Mouse (Mus musculus): ENCODE data around the gene Plch2. TPM values are rescaled to one million over a fixed set of nuclear protein-coding genes. Genes with fewer than 3 reads are reported as not detected.

The Plch2 gene
- polyA plus RNA-seq, 1 experiment from 2014 or later = 17.0 TPM

GRCm38 (mm10) chr4:154952461-154953241 is 103.9 kb downstream of the Plch2 start:
- ATAC-seq = peak; percentile 49; the same call in 1 of the 2 replicates
- WGBS = under 1% methylated on average over 26 of the region's 26 CpGs
- no peak overlapping the region; the same call in 1 of the 2 replicates for H3K4me3 ChIP-seq (ENCODE audit: low read length)

DNA sequence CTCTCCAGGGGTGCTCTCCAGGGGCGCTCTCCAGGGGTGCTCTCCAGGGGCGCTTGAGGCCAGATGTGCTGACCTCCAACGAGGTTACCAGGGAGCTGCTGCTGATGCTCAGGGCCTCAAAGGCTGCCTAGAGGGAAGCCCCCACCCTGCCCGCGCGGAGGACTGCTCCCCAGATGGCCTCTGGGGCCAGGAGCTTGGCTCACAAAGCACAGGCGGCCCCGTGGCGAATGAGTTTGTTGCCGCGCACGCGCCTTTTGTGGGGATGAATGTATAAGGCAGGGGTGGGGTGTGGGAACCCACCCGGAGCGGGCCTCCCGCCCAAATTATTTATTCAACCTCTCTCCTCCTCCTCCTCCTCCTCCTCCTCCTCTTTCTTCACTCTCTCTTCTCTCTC is 107.0 kb downstream of the Plch2 start:
- H3K27ac ChIP-seq (ENCODE audit: low read depth, low read length) = no peak overlapping the region; the same call in 1 of the 2 replicates
- no peaks in the 10 kb centered on the region for H3K36me3 ChIP-seq (ENCODE audit: control insufficient read depth, insufficient read depth, low read length)
- no peak for ATAC-seq
- no peaks in the 10 kb centered on the region for H3K9me3 ChIP-seq (ENCODE audit: control insufficient read depth, low read length)
- no peak overlapping the region for H3K4me3 ChIP-seq (ENCODE audit: low read length)
- no peaks in the 10 kb centered on the region; the same call in 1 of the 2 replicates for H3K27me3 ChIP-seq (replicated peaks; ENCODE audit: control insufficient read depth, insufficient read depth, low read length)
- 0 out of 2 replicates have a peak overlapping the region, but pooled peaks have one; percentile 28 for H3K9ac ChIP-seq (ENCODE audit: low read depth, low read length)
- peaks cover 16% of the 10 kb centered on the region for H3K4me1 ChIP-seq (ENCODE audit: control insufficient read depth, insufficient read depth, low read depth, low read length)
- 2% methylated on average over 14 of the region's 16 CpGs for WGBS
- peak overlapping the region; percentile 35 for H3K4me2 ChIP-seq (ENCODE audit: low read length)

More at GRCm38 (mm10) chr4:154952461-154953241, 103.9 kb downstream of the Plch2 start:
- Histone ChIP-seq H3K27ac (ENCODE audit: low read depth, low read length) (no peak overlapping the region; the same call in 1 of the 2 replicates), H3K36me3 (ENCODE audit: control insufficient read depth, insufficient read depth, low read length) (no peaks in the 10 kb centered on the region), H3K9ac (ENCODE audit: low read depth, low read length) (no peak overlapping the region), H3K4me2 (ENCODE audit: low read length) (peak overlapping the region; percentile 28), H3K27me3 (replicated peaks; ENCODE audit: control insufficient read depth, insufficient read depth, low read length) (peaks cover 5% of the 10 kb centered on the region; the same call in 1 of the 2 replicates), H3K4me1 (ENCODE audit: control insufficient read depth, insufficient read depth, low read depth, low read length) (peaks cover 9% of the 10 kb centered on the region), H3K9me3 (ENCODE audit: control insufficient read depth, low read length) (no peaks in the 10 kb centered on the region)

- Histone ChIP-seq H3K36me3 (ENCODE audit: control insufficient read depth, insufficient read depth, low read length) (no peaks in the 10 kb centered on the region), H3K27me3 (replicated peaks; ENCODE audit: control insufficient read depth, insufficient read depth, low read length) (no peaks in the 10 kb centered on the region; the same call in 1 of the 2 replicates), H3K9ac (ENCODE audit: low read depth, low read length) (no peak overlapping the region), H3K4me3 (ENCODE audit: low read length) (no peak overlapping the region), H3K27ac (ENCODE audit: low read depth, low read length) (peak overlapping the region; percentile 69), H3K9me3 (ENCODE audit: control insufficient read depth, low read length) (no peaks in the 10 kb centered on the region), H3K4me1 (ENCODE audit: control insufficient read depth, insufficient read depth, low read depth, low read length) (peaks cover 16% of the 10 kb centered on the region), H3K4me2 (ENCODE audit: low read length) (peak overlapping the region; percentile 35; the same call in 1 of the 2 replicates)
- 0 out of 2 replicates have a peak, but pooled peaks have one; percentile 4 for ATAC-seq
- 38% methylated on average over 6 of the region's 6 CpGs for WGBS
Observed at GRCm38 (mm10) chr4:154948940-154949588, 107.5 kb downstream of the Plch2 start.

DNA sequence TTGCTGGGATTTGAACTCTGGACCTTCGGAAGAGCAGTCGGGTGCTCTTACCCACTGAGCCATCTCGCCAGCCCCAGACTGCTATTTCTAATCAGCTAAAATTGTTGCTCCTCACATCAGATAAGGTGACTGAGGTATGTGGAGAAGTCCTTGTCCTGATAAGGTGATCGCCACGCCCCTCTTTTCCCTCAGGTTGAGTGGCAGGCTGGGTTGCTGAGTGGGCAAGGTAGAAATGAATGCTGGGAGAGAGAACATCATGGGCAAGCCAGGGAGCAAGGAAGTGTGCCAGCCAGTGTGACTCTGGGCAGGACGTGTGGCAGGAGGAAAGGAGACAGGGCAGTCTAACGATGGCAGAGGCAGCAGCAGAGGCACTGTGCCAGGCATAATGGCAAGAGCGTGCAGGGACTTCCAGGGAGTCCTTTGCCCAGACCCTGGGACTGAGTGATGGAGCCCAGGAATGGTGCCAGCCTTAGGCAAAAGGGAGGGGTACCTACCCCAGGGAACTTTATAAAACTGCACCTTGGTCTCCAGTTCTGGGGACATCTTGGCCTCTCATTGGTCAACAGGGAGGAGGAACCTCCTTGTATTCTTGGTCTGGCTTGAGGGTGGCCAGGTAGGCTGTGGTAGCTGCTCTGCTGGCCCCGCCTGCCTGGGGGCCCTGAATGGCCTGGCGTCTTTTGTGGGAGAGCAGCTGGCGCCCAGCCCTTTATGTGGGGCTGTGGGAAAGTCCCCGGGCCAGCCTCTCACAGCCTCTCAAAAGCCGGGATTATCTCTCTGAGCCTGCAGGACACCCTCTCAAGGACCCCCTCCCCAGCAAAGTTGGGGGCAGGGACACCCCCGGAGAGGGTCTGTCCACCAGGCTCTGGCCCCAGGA is 108.3 kb downstream of the Plch2 start:
- Histone ChIP-seq H3K36me3 (ENCODE audit: control insufficient read depth, insufficient read depth, low read length) (no peaks in the 10 kb centered on the region), H3K9me3 (ENCODE audit: control insufficient read depth, low read length) (no peaks in the 10 kb centered on the region), H3K4me3 (ENCODE audit: low read length) (no peak overlapping the region), H3K27ac (ENCODE audit: low read depth, low read length) (peak overlapping the region; percentile 69), H3K27me3 (replicated peaks; ENCODE audit: control insufficient read depth, insufficient read depth, low read length) (no peaks in the 10 kb centered on the region; the same call in 1 of the 2 replicates), H3K4me2 (ENCODE audit: low read length) (no peak overlapping the region), H3K4me1 (ENCODE audit: control insufficient read depth, insufficient read depth, low read depth, low read length) (peaks cover 16% of the 10 kb centered on the region), H3K9ac (ENCODE audit: low read depth, low read length) (no peak overlapping the region)
- peak; percentile 83 for ATAC-seq
- 32% methylated on average over 14 of the region's 14 CpGs for WGBS

GRCm38 (mm10) chr4:154946319-154946718 is 110.3 kb downstream of the Plch2 start:
- Histone ChIP-seq H3K27ac (ENCODE audit: low read depth, low read length) (peak overlapping the region; percentile 69), H3K27me3 (replicated peaks; ENCODE audit: control insufficient read depth, insufficient read depth, low read length) (no peaks in the 10 kb centered on the region), H3K4me1 (ENCODE audit: control insufficient read depth, insufficient read depth, low read depth, low read length) (peaks cover 9% of the 10 kb centered on the region)

DNA sequence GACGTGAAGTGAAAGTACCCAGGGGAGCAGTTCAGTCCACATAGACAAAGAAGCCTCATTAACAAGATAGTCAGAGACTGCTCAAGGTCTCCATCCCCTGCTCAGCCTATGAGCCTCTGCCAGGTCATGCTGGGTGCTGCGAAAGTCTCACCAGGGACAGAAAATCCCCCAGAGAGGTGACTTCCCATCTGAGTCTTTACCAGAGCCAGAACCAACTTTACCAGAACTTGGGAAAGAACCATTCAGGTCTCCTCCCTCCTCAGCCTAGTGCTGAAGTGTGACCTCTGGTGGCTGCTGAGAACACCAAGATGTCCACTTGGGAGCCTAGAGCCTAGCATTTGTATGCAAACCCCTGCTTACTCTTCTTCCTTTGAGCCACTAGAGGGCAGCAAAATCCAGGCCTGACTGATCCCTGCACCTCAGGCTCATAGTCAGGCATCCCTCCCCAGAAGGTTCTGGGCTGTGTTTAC is 112.4 kb downstream of the Plch2 start:
- 17% methylated on average over 2 of the region's 2 CpGs for WGBS

More at GRCm38 (mm10) chr4:154946319-154946718, 110.3 kb downstream of the Plch2 start:
- H3K9ac ChIP-seq (ENCODE audit: low read depth, low read length) = peak overlapping the region; percentile 56
- ATAC-seq = peak; percentile 88
- H3K36me3 ChIP-seq (ENCODE audit: control insufficient read depth, insufficient read depth, low read length) = no peaks in the 10 kb centered on the region
- under 1% methylated on average over 8 of the region's 8 CpGs for WGBS
- H3K4me3 ChIP-seq (ENCODE audit: low read length) = peak overlapping the region; percentile 39
- no peaks in the 10 kb centered on the region for H3K9me3 ChIP-seq (ENCODE audit: control insufficient read depth, low read length)
- H3K4me2 ChIP-seq (ENCODE audit: low read length) = peak overlapping the region; percentile 67

DNA sequence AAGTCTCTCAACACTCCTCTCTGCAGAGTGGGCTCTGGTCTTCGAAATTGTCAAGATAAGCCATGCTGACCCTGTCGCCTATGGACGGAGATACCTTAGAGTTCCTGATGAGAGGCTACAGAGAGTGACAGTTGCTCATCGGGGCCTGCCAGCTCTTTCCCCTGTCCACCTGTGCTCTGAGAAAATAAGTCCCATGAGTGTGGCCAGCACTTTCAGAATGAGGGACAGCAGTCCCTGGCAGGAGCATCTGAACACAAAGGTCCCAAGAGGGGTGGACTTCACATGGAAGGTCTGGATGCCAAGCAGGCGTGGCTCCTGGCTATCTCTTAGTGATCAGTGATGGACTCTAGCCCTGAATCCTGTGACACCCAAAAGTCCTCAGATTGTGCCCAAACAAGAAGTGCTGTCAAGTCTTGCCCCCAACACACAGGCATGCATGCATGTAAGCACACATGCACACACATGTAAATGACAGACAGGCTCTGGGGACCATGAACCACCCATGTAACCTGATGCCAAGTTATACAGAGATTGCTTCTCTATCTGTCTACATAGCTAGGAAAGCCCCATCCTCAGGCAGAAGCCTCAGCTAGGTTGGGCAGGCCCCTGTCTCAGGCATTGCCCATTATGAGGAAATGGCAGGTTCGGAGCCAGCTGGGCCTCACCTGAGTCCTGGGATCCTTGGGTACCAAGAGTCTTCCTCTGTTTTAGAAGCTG is 113.1 kb downstream of the Plch2 start:
- H3K9ac ChIP-seq (ENCODE audit: low read depth, low read length) = no peak overlapping the region
- 88% methylated on average over 6 of the region's 6 CpGs for WGBS
- ATAC-seq = no peak

More for the DNA sequence above, 112.4 kb downstream of the Plch2 start:
- H3K4me2 ChIP-seq (ENCODE audit: low read length) = no peak overlapping the region
- ATAC-seq = peak; percentile 62
- no peak overlapping the region for H3K4me3 ChIP-seq (ENCODE audit: low read length)
- no peak overlapping the region for H3K27ac ChIP-seq (ENCODE audit: low read depth, low read length)
- no peaks in the 10 kb centered on the region for H3K9me3 ChIP-seq (ENCODE audit: control insufficient read depth, low read length)
- H3K27me3 ChIP-seq (replicated peaks; ENCODE audit: control insufficient read depth, insufficient read depth, low read length) = no peaks in the 10 kb centered on the region
- peaks cover 9% of the 10 kb centered on the region for H3K4me1 ChIP-seq (ENCODE audit: control insufficient read depth, insufficient read depth, low read depth, low read length)
- H3K9ac ChIP-seq (ENCODE audit: low read depth, low read length) = no peak overlapping the region
- H3K36me3 ChIP-seq (ENCODE audit: control insufficient read depth, insufficient read depth, low read length) = no peaks in the 10 kb centered on the region

DNA sequence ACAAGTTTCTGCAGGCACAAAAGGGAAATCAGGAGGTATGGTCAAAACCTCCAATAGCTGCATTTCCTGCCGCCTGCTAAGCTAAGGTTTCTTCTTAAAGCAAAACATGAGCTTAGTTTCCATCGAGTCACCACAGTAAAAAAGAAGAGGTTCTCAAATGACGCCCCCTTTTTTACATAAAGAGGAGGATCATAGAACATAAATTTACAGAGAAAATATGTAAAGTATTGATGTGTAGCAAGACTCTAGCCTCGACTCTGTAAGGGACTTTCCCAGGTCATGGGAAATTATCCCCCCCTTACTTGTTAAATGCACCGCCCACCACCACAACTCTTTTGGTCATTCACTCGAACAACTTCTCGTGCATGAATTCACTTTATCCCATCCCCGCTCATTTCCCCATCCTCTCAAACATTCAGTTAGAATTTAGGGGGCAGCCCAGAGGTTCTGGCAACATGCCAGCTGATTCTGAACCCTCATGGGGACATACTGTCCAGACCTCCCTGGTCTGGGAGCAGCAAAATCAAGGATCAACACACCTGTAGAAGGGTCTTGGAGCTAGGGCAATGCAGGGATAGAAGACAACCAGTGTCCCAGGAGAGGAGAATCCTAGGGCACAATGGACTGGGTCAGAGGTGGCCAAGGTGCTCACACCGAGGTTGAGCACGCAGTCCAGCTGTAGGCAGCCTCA is 113.8 kb downstream of the Plch2 start:
- Histone ChIP-seq H3K9me3 (ENCODE audit: control insufficient read depth, low read length) (no peaks in the 10 kb centered on the region), H3K9ac (ENCODE audit: low read depth, low read length) (no peak overlapping the region), H3K27ac (ENCODE audit: low read depth, low read length) (no peak overlapping the region), H3K36me3 (ENCODE audit: control insufficient read depth, insufficient read depth, low read length) (no peaks in the 10 kb centered on the region), H3K4me1 (ENCODE audit: control insufficient read depth, insufficient read depth, low read depth, low read length) (peaks cover 9% of the 10 kb centered on the region), H3K4me2 (ENCODE audit: low read length) (no peak overlapping the region), H3K4me3 (ENCODE audit: low read length) (no peak overlapping the region), H3K27me3 (replicated peaks; ENCODE audit: control insufficient read depth, insufficient read depth, low read length) (no peaks in the 10 kb centered on the region)
- 86% methylated on average over 10 of the region's 10 CpGs for WGBS
- ATAC-seq = no peak

More for the DNA sequence above, 113.1 kb downstream of the Plch2 start:
- Histone ChIP-seq H3K4me1 (ENCODE audit: control insufficient read depth, insufficient read depth, low read depth, low read length) (peaks cover 9% of the 10 kb centered on the region), H3K4me2 (ENCODE audit: low read length) (no peak overlapping the region), H3K4me3 (ENCODE audit: low read length) (no peak overlapping the region), H3K27me3 (replicated peaks; ENCODE audit: control insufficient read depth, insufficient read depth, low read length) (no peaks in the 10 kb centered on the region), H3K27ac (ENCODE audit: low read depth, low read length) (no peak overlapping the region), H3K36me3 (ENCODE audit: control insufficient read depth, insufficient read depth, low read length) (no peaks in the 10 kb centered on the region), H3K9me3 (ENCODE audit: control insufficient read depth, low read length) (no peaks in the 10 kb centered on the region)

All from hindbrain, embryonic 16.5 days (tissue).